Mouse (Mus musculus): ENCODE measurements around the gene Fhit.

GRCm38 (mm10) chr14:9623219-9624043 lies 1538.4 kb downstream of the Fhit start:
- TF ChIP-seq GATA1 (IDR thresholded peaks at IDR 0.05; ENCODE audit: borderline replicate concordance, low read length) (no peak), FLI1 (IDR thresholded peaks at IDR 0.05; ENCODE audit: low read length) (no peak)

Data from megakaryocyte, embryonic 14.5 days (primary cell).